Mouse (Mus musculus) embryonic stem cell, embryonic (primary cell): Measurements from ENCODE around the gene Ikbip.

Experiments
- CTCF ChIA-PET, 4 experiments: fragments of 300-600 bp in 2 of 4; fragments of 350-600 bp in 2 of 4; sonication (Branson Sonifier 250); formaldehyde crosslinking; loops; one replicate each; lab custom pipeline; 2022; ENCODE audit warnings: inconsistent platforms in 2 of 4; lab: Charles Lee
- POLR2A ChIA-PET, 4 experiments: fragments of 300-600 bp in 2 of 4; fragments of 350-600 bp in 2 of 4; sonication (Branson Sonifier 250); formaldehyde crosslinking; loops; one replicate each; lab custom pipeline; 2022; ENCODE audit warnings: antibody characterized with exemption in 4 of 4, inconsistent platforms in 1 of 4; lab: Charles Lee

Ikbip gene

GRCm38 (mm10) chr10:91082550-91083392 lies at the start of gene Ikbip, which contains the start of gene Apaf1:
Gene Ikbip, plus strand, starts transcription at chr10:91082940.
Gene Apaf1, minus strand, starts transcription at chr10:91082770.
- CTCF ChIA-PET = interaction anchor here (0.5 to 1.6 kb wide), 14 partner anchors 22 to 1998 kb away, joined by 3 to 10 read pairs (median 4); partner anchors contain the start of genes Cfap54 (in 1 of the 4) and Slc25a3 (in 1 of the 4)

DNA sequence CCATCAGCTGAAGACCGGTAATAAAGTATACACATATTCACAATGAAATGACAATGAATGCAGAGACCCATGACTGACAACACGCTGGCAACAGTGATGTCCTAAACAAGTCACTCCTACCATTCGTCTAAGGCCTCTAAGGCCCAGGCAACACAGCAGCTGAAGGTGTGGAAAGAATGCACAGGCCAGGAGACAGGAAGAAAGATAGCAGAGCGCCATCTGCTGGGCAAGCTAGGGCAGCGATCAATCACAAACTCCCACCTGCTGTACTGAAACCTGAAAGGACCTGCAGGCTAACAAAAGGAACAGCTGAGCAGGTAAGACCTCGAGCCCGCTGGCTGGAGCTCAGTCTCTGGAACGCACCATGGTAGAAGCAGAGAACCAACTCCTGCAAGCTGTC lies 48.8 kb upstream of the Ikbip start:
- ChIA-PET CTCF (interaction anchor here (0.5 to 3.2 kb wide), 77 partner anchors 9 to 1289 kb away, joined by 3 to 30 read pairs (median 4); partner anchors contain the start of genes Ikbip (in 3 of the 4), Apaf1 (in 2 of the 4) and Uhrf1bp1l (in 1 of the 4)), POLR2A (interaction anchor here in 3 of 4 experiments (0.7 to 2.1 kb wide), 7 partner anchors 11 to 147 kb away, joined by 3 to 4 read pairs (median 3); partner anchors contain the start of genes Apaf1 (in 3 of the 3), Ikbip (in 3 of the 3) and Tmpo (in 1 of the 3))

More at GRCm38 (mm10) chr10:91082550-91083392, at the start of gene Ikbip, which contains the start of gene Apaf1:
- POLR2A ChIA-PET = interaction anchor here (0.6 to 3.1 kb wide), 68 partner anchors 9 to 363 kb away, joined by 3 to 26 read pairs (median 4); partner anchors contain the start of genes Tmpo (in 3 of the 4) and Slc25a3 (in 1 of the 4)

GRCm38 (mm10) chr10:91049696-91050095 lies 33.0 kb upstream of the Ikbip start:
- POLR2A ChIA-PET = no interaction called here
- CTCF ChIA-PET = interaction anchor here in 2 of 4 experiments (1.0 to 1.6 kb wide), 2 partner anchors 11 to 17 kb away, joined by 3 to 6 read pairs; no protein-coding TSS in a partner anchor

GRCm38 (mm10) chr10:91051156-91051555 lies 31.6 kb upstream of the Ikbip start:
- ChIA-PET CTCF (interaction anchor here in 3 of 4 experiments (0.9 to 1.6 kb wide), 4 partner anchors 10 to 17 kb away, joined by 3 to 7 read pairs (median 4); no protein-coding TSS in a partner anchor), POLR2A (interaction anchor here in 1 of 4 experiments (0.9 kb wide), 1 partner anchor 10 kb away, joined by 3 read pairs; no protein-coding TSS in a partner anchor)

DNA sequence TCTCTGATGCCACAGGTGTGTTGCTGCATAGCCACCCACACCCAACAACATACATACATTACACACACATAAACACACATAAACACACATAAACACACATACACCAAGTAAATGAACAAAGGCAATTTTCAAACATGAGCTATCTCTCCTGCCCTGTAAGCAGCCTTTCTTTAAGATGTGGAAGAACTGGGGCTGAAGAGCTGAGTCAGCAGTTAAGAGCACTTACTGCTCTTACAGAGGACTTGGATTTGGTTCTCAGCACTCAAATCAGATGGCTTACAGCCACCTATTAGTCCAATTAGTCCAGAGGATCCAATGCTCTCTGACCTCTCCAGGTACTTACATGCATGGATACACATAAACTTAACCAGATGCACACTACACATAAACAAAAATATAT lies 30.0 kb upstream of the Ikbip start:
- ChIA-PET POLR2A (interaction anchor here in 1 of 4 experiments (0.6 kb wide), 1 partner anchor 30 kb away, joined by 3 read pairs; the partner anchor contains the start of genes Apaf1 and Ikbip), CTCF (interaction anchor here in 1 of 4 experiments (1.6 kb wide), 1 partner anchor 8 kb away, joined by 7 read pairs; no protein-coding TSS in a partner anchor)

DNA sequence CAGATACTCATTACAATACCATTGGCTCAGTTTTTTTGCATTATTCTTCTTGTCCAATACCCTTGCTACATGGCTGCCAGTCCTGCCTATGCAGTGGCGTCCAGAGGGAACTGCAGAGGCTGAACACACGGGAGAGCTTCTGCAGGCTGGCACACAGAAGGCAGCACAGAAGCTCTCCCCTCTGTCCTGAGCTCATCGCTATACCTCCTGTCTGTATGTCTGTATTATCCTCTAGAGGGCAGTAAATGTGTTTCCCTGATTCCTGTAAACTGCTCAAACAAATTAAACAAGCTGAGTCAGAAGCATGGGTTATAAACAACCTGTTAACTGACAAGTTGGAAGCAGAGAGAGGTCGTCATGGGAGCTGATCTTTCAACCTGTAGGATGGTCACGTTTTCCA lies 22.0 kb upstream of the Ikbip start:
- POLR2A ChIA-PET = interaction anchor here (0.6 to 1.5 kb wide), 14 partner anchors 10 to 122 kb away, joined by 3 to 9 read pairs (median 3); partner anchors contain the start of genes Apaf1 (in 3 of the 4) and Ikbip (in 2 of the 4)

DNA sequence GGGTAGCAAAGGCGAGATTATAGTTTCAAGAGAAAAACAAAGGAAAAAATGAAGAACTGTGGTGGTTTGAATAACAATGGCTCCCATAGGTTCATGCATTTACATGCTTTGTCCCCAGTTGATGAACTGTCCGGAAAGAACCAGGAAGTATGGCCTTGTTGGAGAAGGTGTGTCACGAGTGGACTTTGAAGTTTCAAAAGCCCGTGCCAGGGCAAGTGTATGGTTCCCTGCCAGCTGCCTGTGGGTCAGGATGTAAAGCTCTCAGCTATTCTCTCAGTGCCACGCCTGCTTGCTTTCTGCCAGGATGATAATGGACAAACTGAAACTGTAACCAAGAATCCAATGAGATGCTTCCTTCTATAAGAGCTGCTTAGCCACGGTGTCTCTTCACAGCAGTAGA lies 20.4 kb upstream of the Ikbip start:
- CTCF ChIA-PET = interaction anchor here in 1 of 4 experiments (0.6 kb wide), 1 partner anchor 43 kb away, joined by 5 read pairs; no protein-coding TSS in a partner anchor

More for the DNA sequence above, 22.0 kb upstream of the Ikbip start:
- CTCF ChIA-PET = interaction anchor here (0.5 to 1.6 kb wide), 45 partner anchors 8 to 1542 kb away, joined by 3 to 11 read pairs (median 4); partner anchors contain the start of genes Apaf1 (in 4 of the 4) and Ikbip (in 3 of the 4)

GRCm38 (mm10) chr10:91071768-91072167 lies 11.0 kb upstream of the Ikbip start:
- POLR2A ChIA-PET = interaction anchor here in 3 of 4 experiments (0.6 to 1.7 kb wide), 4 partner anchors 9 to 51 kb away, joined by 3 to 6 read pairs (median 4); partner anchors contain the start of genes Apaf1 (in 1 of the 3) and Ikbip (in 1 of the 3)
- CTCF ChIA-PET = interaction anchor here in 2 of 4 experiments (0.7 to 1.0 kb wide), 2 partner anchors 44 to 103 kb away, joined by 3 read pairs; no protein-coding TSS in a partner anchor

More for the DNA sequence above, 20.4 kb upstream of the Ikbip start:
- POLR2A ChIA-PET = interaction anchor here in 1 of 4 experiments (0.7 to 1.4 kb wide), 3 partner anchors 10 to 20 kb away, joined by 3 to 4 read pairs (median 3); partner anchors contain the start of genes Apaf1 and Ikbip

- CTCF ChIA-PET = interaction anchor here in 2 of 4 experiments (1.9 to 2.5 kb wide), 2 partner anchors 13 kb away, joined by 5 to 6 read pairs; no protein-coding TSS in a partner anchor
- POLR2A ChIA-PET = interaction anchor here in 3 of 4 experiments (1.2 to 2.5 kb wide), 6 partner anchors 9 to 49 kb away, joined by 3 to 9 read pairs (median 4); partner anchors contain the start of genes Apaf1 (in 2 of the 3) and Ikbip (in 2 of the 3)
Observed at GRCm38 (mm10) chr10:91073345-91073744, 9.4 kb upstream of the Ikbip start.

DNA sequence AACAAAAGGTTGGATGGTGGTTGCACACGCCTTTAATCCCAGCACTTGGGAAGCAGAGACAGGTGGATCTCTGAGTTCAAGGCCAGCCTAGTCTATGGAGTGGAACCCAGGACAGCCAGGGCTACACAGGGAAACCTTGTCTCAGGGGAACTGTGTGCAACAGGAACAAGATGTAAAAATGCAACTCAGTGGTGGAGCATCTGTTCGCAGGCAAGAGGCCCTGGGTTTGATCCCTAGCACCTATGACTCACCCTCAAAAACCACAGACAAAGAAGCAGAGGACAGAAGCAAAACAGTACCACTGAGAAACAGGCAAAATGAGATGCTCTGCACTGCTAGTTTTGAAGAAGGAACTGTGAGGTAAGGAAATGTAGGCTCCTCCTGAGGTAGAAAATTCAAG lies 6.1 kb upstream of the Ikbip start:
- ChIA-PET CTCF (no interaction called here), POLR2A (interaction anchor here in 1 of 4 experiments (1.9 kb wide), 1 partner anchor 40 kb away, joined by 5 read pairs; no protein-coding TSS in a partner anchor)

DNA sequence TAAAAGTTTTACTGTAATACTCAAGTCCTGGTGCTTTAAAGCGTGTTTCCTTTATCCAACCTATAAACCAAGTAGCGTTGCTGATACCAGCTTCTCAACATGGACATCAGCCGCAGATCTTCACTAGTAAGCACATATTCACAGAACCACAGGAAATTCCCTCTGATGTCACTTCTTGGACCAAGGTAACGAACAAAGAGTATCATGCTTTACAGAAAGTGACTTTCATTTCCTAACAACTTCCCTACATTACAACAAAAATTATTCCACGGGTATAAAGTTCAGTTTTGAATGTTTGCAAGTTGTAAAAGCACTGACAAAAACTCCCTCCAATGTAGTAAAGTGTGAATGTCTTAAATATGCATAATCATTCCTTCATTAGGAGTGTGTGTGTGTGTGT lies 2.2 kb upstream of the Ikbip start:
- ChIA-PET CTCF (no interaction called here), POLR2A (interaction anchor here in 2 of 4 experiments (1.1 to 1.3 kb wide), 2 partner anchors 12 to 18 kb away, joined by 3 read pairs; no protein-coding TSS in a partner anchor)

GRCm38 (mm10) chr10:91081959-91082507 lies 707 bp upstream of the Ikbip start:
- POLR2A ChIA-PET = interaction anchor here (0.6 to 3.1 kb wide), 54 partner anchors 9 to 362 kb away, joined by 3 to 26 read pairs (median 4); partner anchors contain the start of genes Slc25a3 (in 1 of the 4) and Tmpo (in 1 of the 4)
- CTCF ChIA-PET = interaction anchor here (0.7 to 1.6 kb wide), 9 partner anchors 21 to 106 kb away, joined by 3 to 10 read pairs (median 4); partner anchors contain the start of gene Slc25a3 (in 1 of the 4)

DNA sequence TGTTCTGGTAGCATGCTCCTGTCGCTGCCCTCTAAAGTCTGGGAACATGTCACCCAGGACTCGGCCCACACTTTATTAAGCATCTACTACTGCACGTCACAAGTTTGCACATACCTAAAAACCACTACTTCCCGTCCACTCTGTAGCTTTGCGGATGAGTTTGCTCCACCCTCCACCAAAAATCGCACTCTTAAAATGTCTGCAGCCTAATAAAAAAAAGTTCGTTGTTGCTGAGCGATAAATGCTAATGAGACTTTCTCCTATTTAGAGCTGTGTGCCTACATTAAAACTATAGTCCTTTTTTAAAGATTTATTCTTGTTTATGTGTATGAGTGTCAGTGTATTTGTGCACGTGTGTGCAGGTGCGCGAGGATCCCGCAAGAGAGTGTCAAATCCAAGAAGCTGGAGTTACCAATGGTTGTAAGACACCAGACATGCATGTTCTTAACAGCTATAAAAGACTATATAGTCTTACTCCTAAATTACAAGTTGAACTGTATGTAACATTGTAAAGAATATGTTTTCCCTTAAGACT lies 720 bp downstream of the Ikbip start:
- ChIA-PET POLR2A (interaction anchor here (0.6 to 3.1 kb wide), 37 partner anchors 9 to 105 kb away, joined by 3 to 26 read pairs (median 4); partner anchors contain the start of genes Slc25a3 (in 1 of the 4) and Tmpo (in 1 of the 4)), CTCF (interaction anchor here (0.6 to 1.6 kb wide), 9 partner anchors 23 to 1998 kb away, joined by 3 to 7 read pairs (median 3); partner anchors contain the start of gene Cfap54 (in 1 of the 4))

GRCm38 (mm10) chr10:91092812-91093211 lies 10.1 kb downstream of the Ikbip start:
- POLR2A ChIA-PET = interaction anchor here in 2 of 4 experiments (3.4 to 4.0 kb wide), 2 partner anchors 10 kb away, joined by 20 to 26 read pairs; partner anchors contain the start of genes Apaf1 (in 2 of the 2) and Ikbip (in 2 of the 2)

DNA sequence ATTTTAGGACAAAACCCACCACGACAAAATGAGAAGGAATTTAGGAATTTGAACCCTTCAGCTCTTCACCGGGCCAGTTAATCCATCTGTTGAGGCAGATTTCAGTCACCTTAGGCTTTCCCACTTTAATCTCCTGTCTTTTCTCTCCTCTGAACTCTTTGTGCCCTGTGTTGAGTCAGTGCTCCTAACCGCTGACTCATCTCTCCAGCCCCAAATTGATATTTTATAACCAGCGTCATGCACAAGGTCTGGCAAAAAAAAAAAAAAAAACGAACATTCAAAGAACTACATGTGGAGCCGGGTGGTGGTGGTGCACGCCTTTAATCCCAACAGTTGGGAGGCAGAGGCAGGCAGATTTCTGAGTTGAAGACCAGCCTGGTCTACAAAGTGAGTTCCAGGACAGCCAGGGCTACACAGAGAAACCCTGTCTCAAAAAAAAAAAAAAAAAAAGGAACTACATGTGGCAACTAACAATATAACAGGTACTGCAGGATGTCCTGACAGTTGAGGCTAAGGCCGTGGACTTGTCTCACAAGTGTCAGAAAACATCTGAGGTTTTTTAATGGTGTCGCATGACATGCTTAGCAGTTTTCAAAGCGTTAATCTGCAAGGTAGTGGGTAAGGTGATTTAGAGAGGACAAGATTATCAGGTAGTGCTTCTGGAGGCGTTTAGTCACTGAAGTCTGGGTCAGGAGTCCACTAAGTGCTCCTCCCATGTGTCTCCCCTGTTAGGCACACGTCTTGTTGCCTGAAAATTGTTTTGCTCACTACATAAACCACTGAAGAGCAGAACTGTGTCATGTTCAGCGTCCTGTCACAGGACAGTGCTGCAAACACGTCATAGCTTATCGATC lies 11.7 kb downstream of the Ikbip start:
- POLR2A ChIA-PET = interaction anchor here in 2 of 4 experiments (3.4 to 4.0 kb wide), 2 partner anchors 11 to 12 kb away, joined by 20 to 26 read pairs; partner anchors contain the start of genes Apaf1 (in 2 of the 2) and Ikbip (in 2 of the 2)
- CTCF ChIA-PET = interaction anchor here in 1 of 4 experiments (0.7 kb wide), 1 partner anchor 60 kb away, joined by 4 read pairs; no protein-coding TSS in a partner anchor

More at GRCm38 (mm10) chr10:91092812-91093211, 10.1 kb downstream of the Ikbip start:
- CTCF ChIA-PET = no interaction called here
